14 mouse cellular contexts compared by ENCODE assay signal in genomic region chr3:85369157-85369556, GRCm38 (mm10).
DNase-seq lines count a peak whose midpoint lies in the region; ATAC-seq and TF ChIP-seq lines count a peak whose summit lies in the region.
"Had no signal": no experiment of that assay in that cellular context is flagged by ENCODE, and none has a peak within 500 bp of the region (broad histone marks: within the 10 kb centered on the region; RNA-seq: fewer than 3 reads in every experiment).

No protein-coding gene starts in this region.

- peak overlapping the region; percentile 51; the same call in 1 of the 2 replicates for H3K27ac ChIP-seq in heart, adult 2 months
- peak overlapping the region; percentile 69 for H3K27ac ChIP-seq in heart, postnatal 0 days (ENCODE audit: low read depth)
- H3K27ac ChIP-seq: forebrain, embryonic 10.5 days; kidney, postnatal 0 days; liver, embryonic 14.5 days; neural tube, embryonic 12.5 days had no signal

- ATAC-seq in heart, postnatal 0 days (ENCODE audit: insufficient read depth, low read depth), result peak; percentile 78
- ATAC-seq in megakaryocyte-erythroid progenitor cell, adult 5-6 weeks (replicated peaks; ENCODE audit: low FRiP score, low TSS enrichment, poor library complexity, severe bottlenecking), result no peak
- ATAC-seq: Patski had no signal

- H3K79me2 ChIP-seq in heart, adult 2 months (replicated peaks; ENCODE audit: control insufficient read depth, insufficient read depth, low read length), result no peaks in the 10 kb centered on the region

- no peak for TF ChIP-seq CTCF in heart, adult 2 months (IDR thresholded peaks at IDR 0.05)
- TF ChIP-seq CTCF in heart, postnatal 0 days (IDR thresholded peaks at IDR 0.05; ENCODE audit: low read depth), result no peak

- no peaks in the 10 kb centered on the region for H3K27me3 ChIP-seq in heart, adult 2 months (ENCODE audit: control insufficient read depth, insufficient read depth, low read length)
- no peaks in the 10 kb centered on the region for H3K27me3 ChIP-seq in heart, postnatal 0 days (ENCODE audit: control insufficient read depth, insufficient read depth, low read length)
- H3K27me3 ChIP-seq: CH12.LX; megakaryocyte, embryonic 14.5 days; neural tube, embryonic 12.5 days; Patski had no signal

- no peak overlapping the region for H3K4me3 ChIP-seq in heart, adult 2 months
- no peak overlapping the region for H3K4me3 ChIP-seq in heart, postnatal 0 days (ENCODE audit: low read depth, low read length)
- H3K4me3 ChIP-seq: forebrain, embryonic 10.5 days; megakaryocyte, embryonic 14.5 days; neural tube, embryonic 12.5 days had no signal

- H3K36me3 ChIP-seq in heart, adult 2 months (ENCODE audit: control insufficient read depth, insufficient read depth, low read length), result no peaks in the 10 kb centered on the region
- H3K36me3 ChIP-seq in heart, postnatal 0 days (replicated peaks; ENCODE audit: control insufficient read depth, insufficient read depth, low read length), result no peaks in the 10 kb centered on the region
- H3K36me3 ChIP-seq: forebrain, embryonic 10.5 days; neural tube, embryonic 12.5 days had no signal

- peaks cover 6% of the 10 kb centered on the region for H3K4me1 ChIP-seq in heart, adult 2 months (ENCODE audit: control insufficient read depth, insufficient read depth, low read length)
- peaks cover 13% of the 10 kb centered on the region for H3K4me1 ChIP-seq in heart, postnatal 0 days (ENCODE audit: control insufficient read depth, insufficient read depth)
- H3K4me1 ChIP-seq: megakaryocyte, embryonic 14.5 days; neural tube, embryonic 12.5 days had no signal

- intact Hi-C loops in heart, adult 2 months (cut with DNase I), result loop anchor here (10.0 kb wide), 1 partner anchor 444 kb away; no protein-coding TSS in a partner anchor
- intact Hi-C loops in heart, postnatal 36 days (cut with DNase I), result loop anchor here (5.0 kb wide), 1 partner anchor 442 kb away; no protein-coding TSS in a partner anchor

- no peak for TF ChIP-seq POLR2A in heart, adult 2 months (IDR thresholded peaks at IDR 0.05; ENCODE audit: insufficient read depth, low read depth, low read length)

- H3K9me3 ChIP-seq in heart, postnatal 0 days (replicated peaks; ENCODE audit: control insufficient read depth, low read length), result no peaks in the 10 kb centered on the region
- H3K9me3 ChIP-seq: forebrain, embryonic 10.5 days; neural tube, embryonic 12.5 days had no signal

- DNase-seq in heart, adult 2 months, result peak in 1 of 2 experiments; percentile 30
- DNase-seq in heart, postnatal 36 days, result no peak
- DNase-seq in retina, adult 2 months (ENCODE audit: low read depth, low spot score), result peak; percentile 22
- DNase-seq in retina, postnatal 1 day, result no peak
- DNase-seq in heart, postnatal 0 days (ENCODE audit: low spot score), result peak; percentile 79
- no peak for DNase-seq in ovary, postnatal 10 days (ENCODE audit: low spot score)

- 34% methylated on average over 5 of the region's 5 CpGs for WGBS in heart, adult 2 months
- 26% methylated on average over 5 of the region's 5 CpGs for WGBS in heart, postnatal 0 days

- TF ChIP-seq EP300 in heart, adult 2 months (IDR thresholded peaks at IDR 0.05; ENCODE audit: insufficient read depth, low read depth, low read length), result peak; percentile 55; the same call in 1 of the 2 replicates
- peak; percentile 91 for TF ChIP-seq EP300 in heart, postnatal 0 days (IDR thresholded peaks at IDR 0.05; ENCODE audit: low read depth)

- no peak overlapping the region for H3K4me2 ChIP-seq in heart, postnatal 0 days (ENCODE audit: low read depth, low read length)
- H3K4me2 ChIP-seq: neural tube, embryonic 12.5 days had no signal

- no peak overlapping the region for H3K9ac ChIP-seq in heart, adult 2 months (ENCODE audit: low read depth, low read length)
- no peak overlapping the region for H3K9ac ChIP-seq in heart, postnatal 0 days (replicated peaks; ENCODE audit: low read depth, low read length)
- H3K9ac ChIP-seq: liver, embryonic 14.5 days; neural tube, embryonic 12.5 days had no signal

Comparison
In these comparisons a context has a peak if more than half of its experiments do, and no peak if none do; other contexts are left out.
1. DNase-seq: peak in retina, adult 2 months (single experiment) and heart, postnatal 0 days (single experiment); none in heart, postnatal 36 days (0 of 2), retina, postnatal 1 day (single experiment) and ovary, postnatal 10 days (single experiment).